Mouse (Mus musculus): ENCODE measurements at regions not wholly inside any gene's neighbourhood (a gene's known extent, or its start where the extent isn't known, plus 50 kb on each side); places are given as distances from the start of the nearest gene placed in this dataset.

DNA sequence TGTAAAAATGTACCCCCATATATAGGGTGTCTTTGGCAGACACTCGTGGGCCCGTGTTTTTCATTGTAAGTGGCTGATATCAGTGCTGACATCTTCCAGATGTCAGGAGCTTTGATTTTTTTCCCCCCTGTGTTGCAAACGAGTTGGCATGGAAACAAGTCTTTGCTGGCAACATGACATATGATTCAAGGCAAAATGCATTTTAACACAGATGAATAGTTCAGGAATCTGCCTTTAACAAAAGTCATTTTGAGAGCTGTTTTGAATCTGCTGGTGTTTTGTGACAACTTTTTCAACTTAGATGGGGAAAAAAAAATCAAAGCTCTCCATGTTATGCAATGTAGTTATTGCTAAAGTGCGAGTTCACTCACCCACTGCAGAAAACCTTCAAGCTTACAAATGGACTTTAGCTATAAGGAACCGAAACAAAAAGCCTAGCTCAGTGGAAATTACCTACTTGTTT is 148.8 kb upstream of the Ptbp2 start:
- TF ChIP-seq POLR2A (IDR thresholded peaks at IDR 0.05; ENCODE audit: borderline replicate concordance, extremely low read depth, insufficient read depth, insufficient read length, poor library complexity, severe bottlenecking): no peak
- peak; percentile 88 for DNase-seq (ENCODE audit: low read depth)

DNA sequence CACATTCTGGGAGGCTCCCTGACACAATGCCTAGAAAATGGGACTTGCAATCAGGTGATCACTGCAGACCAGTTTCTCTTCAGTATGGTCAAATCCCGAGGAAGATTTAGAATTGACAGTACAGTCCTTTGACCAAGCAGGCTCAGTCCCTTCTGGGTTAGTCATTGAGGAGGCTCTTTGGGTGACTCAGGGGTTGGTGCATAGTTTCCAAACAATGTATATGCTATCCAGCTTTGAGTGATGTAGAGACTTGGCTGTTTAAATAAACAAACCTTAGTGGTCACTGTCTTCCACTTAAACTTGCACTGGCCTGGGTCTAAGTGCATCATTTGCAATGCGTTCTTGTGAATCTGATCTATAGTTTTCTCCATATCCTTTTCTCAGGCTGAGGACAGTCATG is 144.0 kb upstream of the Ptbp2 start:
- TF ChIP-seq POLR2A (IDR thresholded peaks at IDR 0.05; ENCODE audit: borderline replicate concordance, extremely low read depth, insufficient read depth, insufficient read length, poor library complexity, severe bottlenecking) (no peak), CTCF (IDR thresholded peaks at IDR 0.05; ENCODE audit: borderline replicate concordance, extremely low read depth, insufficient read depth, insufficient read length) (no peak)
- DNase-seq (ENCODE audit: low read depth): no peak

DNA sequence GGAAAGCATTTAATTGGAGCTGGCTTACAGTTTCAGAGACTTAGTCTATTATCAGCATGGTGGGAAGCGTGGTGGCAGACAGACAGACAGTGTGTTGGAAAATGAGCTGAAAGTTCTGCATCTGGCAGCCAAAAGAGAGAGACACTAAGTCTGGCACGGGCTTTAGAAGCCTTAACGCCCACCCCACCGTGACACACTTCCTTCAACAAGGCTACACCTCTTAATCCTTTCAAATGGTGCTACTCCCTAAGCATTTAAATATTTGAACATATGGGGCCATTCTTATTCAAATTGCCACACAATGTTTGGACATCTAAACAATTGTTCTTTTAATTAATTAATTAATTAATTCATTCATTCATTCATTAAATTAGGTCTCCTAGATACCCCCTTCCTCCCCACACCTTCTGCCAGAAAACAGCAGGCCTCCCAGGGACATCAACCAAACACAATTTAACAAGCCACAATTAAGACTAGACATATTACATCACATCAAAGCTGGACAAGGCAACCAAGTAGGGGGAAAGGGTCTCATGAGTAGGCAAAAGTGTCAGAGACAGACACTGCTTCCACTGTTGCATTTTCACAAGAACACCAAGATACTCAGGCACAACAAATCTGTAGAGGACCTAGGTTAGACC is 135.4 kb upstream of the Ptbp2 start:
- DNase-seq (ENCODE audit: low read depth): peak; percentile 82
- TF ChIP-seq POLR2A (IDR thresholded peaks at IDR 0.05; ENCODE audit: borderline replicate concordance, extremely low read depth, insufficient read depth, insufficient read length, poor library complexity, severe bottlenecking) (no peak), CTCF (IDR thresholded peaks at IDR 0.05; ENCODE audit: borderline replicate concordance, extremely low read depth, insufficient read depth, insufficient read length) (no peak)

DNA sequence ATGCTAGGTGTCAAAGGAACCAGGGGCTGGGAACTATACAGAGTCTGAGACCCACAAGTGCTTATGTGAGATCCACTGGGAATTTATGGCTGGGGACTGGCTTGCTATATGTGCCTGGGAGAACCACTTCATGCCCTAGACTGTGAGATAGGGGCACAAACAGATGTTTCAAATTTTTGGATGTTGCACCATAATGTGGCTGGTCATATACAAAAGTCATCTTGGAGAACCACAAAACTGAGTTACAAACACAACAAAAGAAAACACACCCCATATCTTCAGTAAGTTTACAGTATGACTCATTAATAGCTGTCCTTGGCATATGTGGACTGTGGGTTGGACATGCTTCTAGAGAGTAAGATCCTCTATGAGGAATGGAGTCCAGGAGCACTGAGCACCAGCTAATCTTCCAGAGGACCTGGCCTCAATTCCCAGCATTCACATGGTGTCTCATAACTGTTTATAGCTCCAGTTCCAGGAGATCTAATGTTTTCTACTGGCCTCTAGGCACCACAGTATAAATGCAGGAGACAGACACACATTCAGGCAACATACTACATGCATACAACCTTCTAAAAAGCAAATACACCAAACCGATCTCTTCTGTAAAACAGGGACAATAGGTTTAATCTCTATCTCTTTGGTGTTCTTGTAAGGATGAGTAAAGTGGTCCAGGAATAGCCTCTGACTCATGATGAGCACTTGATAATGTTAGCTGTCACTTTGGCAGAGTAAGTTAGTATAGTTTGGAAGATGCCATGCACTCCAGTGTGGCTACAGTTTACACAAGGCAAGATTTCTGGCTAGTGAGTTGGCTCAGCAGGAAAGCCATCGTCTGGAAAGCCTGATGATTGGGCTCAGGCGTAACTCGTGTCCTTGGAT is 132.0 kb upstream of the Ptbp2 start:
- DNase-seq (ENCODE audit: low read depth): no peak
- no peak for TF ChIP-seq CTCF (IDR thresholded peaks at IDR 0.05; ENCODE audit: borderline replicate concordance, extremely low read depth, insufficient read depth, insufficient read length)
- no peak for TF ChIP-seq POLR2A (IDR thresholded peaks at IDR 0.05; ENCODE audit: borderline replicate concordance, extremely low read depth, insufficient read depth, insufficient read length, poor library complexity, severe bottlenecking)

DNA sequence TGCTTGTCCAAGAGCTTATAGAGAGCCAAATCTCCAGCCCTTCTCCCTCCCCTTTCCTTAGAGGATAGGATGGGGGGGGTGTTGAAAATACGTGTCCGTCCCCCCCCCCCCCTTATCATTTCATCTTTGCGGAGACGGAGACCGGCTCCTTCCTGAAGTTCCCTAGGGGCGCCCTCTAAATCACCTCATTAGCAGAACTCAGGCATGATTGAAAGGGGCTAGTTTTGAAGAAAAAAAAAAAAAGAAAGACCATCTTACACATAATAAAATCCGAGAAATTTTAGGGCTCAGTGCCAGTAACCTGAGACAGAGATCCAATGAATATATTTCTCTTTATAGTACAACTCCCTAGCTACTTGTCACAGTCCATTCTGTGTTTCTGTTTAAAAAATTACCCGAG is 127.3 kb upstream of the Ptbp2 start:
- DNase-seq (ENCODE audit: low read depth): peak; percentile 42
- TF ChIP-seq CTCF (IDR thresholded peaks at IDR 0.05; ENCODE audit: borderline replicate concordance, extremely low read depth, insufficient read depth, insufficient read length) (no peak), POLR2A (IDR thresholded peaks at IDR 0.05; ENCODE audit: borderline replicate concordance, extremely low read depth, insufficient read depth, insufficient read length, poor library complexity, severe bottlenecking) (no peak)

DNA sequence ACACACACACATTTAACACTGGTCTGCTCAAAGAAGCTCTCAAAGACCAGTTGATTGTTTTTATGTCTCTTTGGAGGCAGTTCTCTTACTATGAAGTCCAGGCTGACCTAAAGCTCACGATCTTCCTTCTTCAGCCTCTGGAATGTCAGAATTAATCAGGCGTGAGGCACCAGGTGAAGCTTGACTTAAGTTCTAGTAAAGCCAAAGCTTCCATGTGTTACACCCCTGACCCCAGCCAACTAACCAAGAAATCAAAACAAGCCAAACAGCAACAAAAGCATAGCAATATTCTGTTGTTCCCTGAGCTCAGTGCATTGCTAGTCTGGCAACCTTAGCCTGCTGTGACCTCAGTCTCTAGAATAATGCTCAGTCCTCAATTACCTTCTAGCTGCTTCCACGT is 120.0 kb upstream of the Ptbp2 start:
- DNase-seq (ENCODE audit: low read depth): no peak
- TF ChIP-seq CTCF (IDR thresholded peaks at IDR 0.05; ENCODE audit: borderline replicate concordance, extremely low read depth, insufficient read depth, insufficient read length) (no peak), POLR2A (IDR thresholded peaks at IDR 0.05; ENCODE audit: borderline replicate concordance, extremely low read depth, insufficient read depth, insufficient read length, poor library complexity, severe bottlenecking) (no peak)

DNA sequence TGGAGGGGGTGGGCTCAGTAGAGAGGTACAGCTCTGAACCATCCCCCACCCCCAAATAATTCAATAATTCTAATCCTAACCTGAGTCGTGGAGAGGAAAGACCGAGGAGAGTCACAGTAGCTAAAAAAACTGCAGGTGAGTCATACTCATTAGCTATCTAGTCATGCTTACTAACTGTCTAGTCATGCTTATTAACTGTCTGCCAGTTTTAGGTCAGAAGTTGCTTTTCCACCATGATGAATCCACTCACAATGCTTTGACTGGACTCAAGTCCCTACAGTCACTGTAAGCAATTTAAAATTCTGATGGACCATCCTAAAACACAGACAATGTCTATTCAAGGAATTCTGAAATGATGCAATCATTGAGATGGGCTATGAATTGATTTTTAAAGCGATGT is 110.9 kb upstream of the Ptbp2 start:
- no peak for DNase-seq (ENCODE audit: low read depth)
- TF ChIP-seq POLR2A (IDR thresholded peaks at IDR 0.05; ENCODE audit: borderline replicate concordance, extremely low read depth, insufficient read depth, insufficient read length, poor library complexity, severe bottlenecking): no peak
- TF ChIP-seq CTCF (IDR thresholded peaks at IDR 0.05; ENCODE audit: borderline replicate concordance, extremely low read depth, insufficient read depth, insufficient read length): no peak

DNA sequence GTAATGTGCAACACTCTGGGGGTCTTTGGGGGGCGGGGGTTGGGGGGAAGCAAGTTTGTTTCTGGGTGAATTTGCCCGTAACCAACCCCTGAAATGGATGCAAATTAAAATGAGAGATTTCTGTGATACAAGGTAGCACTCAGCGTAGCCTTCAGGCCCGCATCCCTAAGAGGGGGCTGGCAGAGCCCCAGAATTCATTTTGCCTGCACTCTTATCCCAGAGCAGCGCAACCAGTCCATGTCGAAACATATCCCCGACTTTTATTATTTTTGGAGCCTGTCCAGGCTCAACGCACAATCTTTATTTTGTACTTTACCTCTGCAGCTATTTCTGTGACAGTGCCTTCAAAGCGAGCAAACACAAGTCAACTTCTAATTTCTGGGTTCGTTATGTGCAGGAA is 109.8 kb upstream of the Ptbp2 start:
- peak; percentile 50 for DNase-seq (ENCODE audit: low read depth)
- TF ChIP-seq CTCF (IDR thresholded peaks at IDR 0.05; ENCODE audit: borderline replicate concordance, extremely low read depth, insufficient read depth, insufficient read length): no peak
- no peak for TF ChIP-seq POLR2A (IDR thresholded peaks at IDR 0.05; ENCODE audit: borderline replicate concordance, extremely low read depth, insufficient read depth, insufficient read length, poor library complexity, severe bottlenecking)

DNA sequence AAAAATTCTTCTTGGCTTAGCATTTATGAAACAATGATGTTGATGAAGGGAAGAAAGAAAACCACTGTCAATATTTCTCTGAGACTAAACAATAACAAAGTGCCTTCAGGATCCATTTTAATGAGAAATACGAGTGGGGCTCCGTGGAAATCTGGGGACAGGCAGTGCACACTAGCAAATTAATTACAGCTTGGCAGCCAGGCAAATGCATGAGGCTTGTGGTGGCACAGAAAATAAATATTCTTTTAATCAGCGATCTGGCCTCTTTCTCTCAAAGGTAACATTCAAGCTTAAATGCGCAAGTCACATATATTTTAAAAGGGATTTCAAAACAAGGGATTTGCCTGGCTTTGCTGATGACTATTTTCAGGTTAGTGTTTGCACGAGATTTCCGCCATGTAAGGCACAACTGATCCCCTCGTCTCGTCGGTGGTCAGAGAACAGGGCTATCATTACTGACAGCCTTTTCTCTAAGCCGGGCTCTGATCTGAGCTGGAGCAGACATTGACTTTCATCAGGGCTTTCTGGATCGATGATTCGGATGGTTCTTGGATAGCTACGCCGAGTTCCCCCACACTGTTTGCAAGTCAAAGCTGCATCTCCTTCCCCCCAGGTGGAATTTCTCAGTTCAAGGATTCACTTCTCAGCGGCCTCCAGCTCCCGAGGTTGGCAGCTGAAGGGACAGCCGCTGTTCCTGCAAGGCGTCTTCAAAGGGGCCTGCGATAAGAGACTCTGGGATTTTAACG is 109.1 kb upstream of the Ptbp2 start:
- TF ChIP-seq CTCF (IDR thresholded peaks at IDR 0.05; ENCODE audit: borderline replicate concordance, extremely low read depth, insufficient read depth, insufficient read length) (no peak), POLR2A (IDR thresholded peaks at IDR 0.05; ENCODE audit: borderline replicate concordance, extremely low read depth, insufficient read depth, insufficient read length, poor library complexity, severe bottlenecking) (no peak)
- DNase-seq (ENCODE audit: low read depth): peak; percentile 84

DNA sequence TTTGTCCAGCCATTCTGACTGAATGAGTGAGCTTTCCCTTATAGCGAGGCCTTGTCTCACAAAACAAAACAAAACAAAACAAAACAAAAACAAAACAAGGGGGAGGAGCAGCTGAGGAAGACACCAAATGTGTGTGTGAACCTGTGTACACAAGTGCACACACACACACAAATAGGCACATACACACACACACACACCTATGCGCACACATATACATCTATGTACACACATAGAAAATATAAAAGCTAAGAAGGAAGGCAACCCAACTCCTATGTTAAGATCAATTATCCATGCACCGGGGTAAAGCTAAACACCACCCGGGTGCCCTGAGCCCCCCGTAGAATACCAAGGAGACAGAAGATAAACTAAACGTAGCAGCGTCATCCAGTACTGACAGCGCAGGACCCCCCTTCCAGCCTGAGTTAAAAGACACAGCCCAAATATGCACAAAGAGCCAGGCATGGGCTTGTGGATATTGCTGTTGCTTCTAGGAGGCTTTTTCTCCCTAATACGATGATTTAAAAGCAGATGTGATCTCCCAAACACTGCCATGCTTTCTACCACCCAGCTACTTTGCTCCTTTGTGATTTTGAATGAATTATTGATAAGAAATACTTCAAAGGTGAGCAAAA is 108.4 kb upstream of the Ptbp2 start:
- DNase-seq (ENCODE audit: low read depth): peak; percentile 52
- TF ChIP-seq POLR2A (IDR thresholded peaks at IDR 0.05; ENCODE audit: borderline replicate concordance, extremely low read depth, insufficient read depth, insufficient read length, poor library complexity, severe bottlenecking): no peak
- TF ChIP-seq CTCF (IDR thresholded peaks at IDR 0.05; ENCODE audit: borderline replicate concordance, extremely low read depth, insufficient read depth, insufficient read length): no peak

DNA sequence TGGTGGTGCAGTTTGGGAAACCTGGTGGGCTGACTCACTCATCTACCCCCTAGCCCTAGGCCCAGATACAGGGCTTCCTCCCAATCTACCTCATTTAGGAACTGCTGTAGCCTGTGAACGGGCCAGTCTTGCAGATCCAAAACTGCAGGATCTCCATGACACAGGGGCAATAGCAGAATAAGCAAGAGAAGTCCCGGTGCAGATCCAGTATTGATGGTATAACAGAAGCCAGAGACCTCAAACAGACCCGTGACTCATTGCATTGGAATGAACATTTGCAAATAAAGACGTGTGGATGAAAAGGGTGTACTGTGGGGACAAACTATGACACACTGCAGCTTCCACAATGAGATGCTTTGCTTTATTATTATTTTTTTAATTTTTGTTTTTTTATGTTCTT is 106.6 kb upstream of the Ptbp2 start:
- no peak for DNase-seq (ENCODE audit: low read depth)

More for the DNA sequence above, 106.6 kb upstream of the Ptbp2 start:
- TF ChIP-seq CTCF (IDR thresholded peaks at IDR 0.05; ENCODE audit: borderline replicate concordance, extremely low read depth, insufficient read depth, insufficient read length): no peak
- TF ChIP-seq POLR2A (IDR thresholded peaks at IDR 0.05; ENCODE audit: borderline replicate concordance, extremely low read depth, insufficient read depth, insufficient read length, poor library complexity, severe bottlenecking): no peak

Data from brain, embryonic 14.5 days (tissue).